Mouse (Mus musculus): ENCODE measurements around the gene Prss57. TPM values are rescaled to one million over a fixed set of nuclear protein-coding genes. Genes with fewer than 3 reads are reported as not detected.

Prss57 gene
- total and polyA plus RNA-seq, 3 experiments = 0.50 to 0.70 TPM; not detected in 1

GRCm38 (mm10) chr10:79788386-79789158 lies 2.2 kb downstream of the Prss57 start:
- Histone ChIP-seq H3K36me3 (ENCODE audit: control insufficient read depth in 1 of 2, insufficient read depth in 2 of 2, low read length in 2 of 2) (no peaks in the 10 kb centered on the region; a peak in 1 of 4 replicates), H3K4me3 (ENCODE audit: control insufficient read depth in 1 of 2, insufficient read depth in 1 of 2, low read depth in 2 of 2, low read length in 2 of 2) (peak overlapping the region in 1 of 2 experiments; percentile 29; a peak in 2 of 4 replicates), H3K27ac (ENCODE audit: control insufficient read depth, low read depth, low read length) (no peak overlapping the region; the same call in 1 of the 2 replicates), H3K27me3 (ENCODE audit: control insufficient read depth in 1 of 2, insufficient read depth in 2 of 2, low read length in 2 of 2) (no peaks in the 10 kb centered on the region), H3K9me3 (replicated peaks; ENCODE audit: insufficient read depth, low read length) (no peaks in the 10 kb centered on the region), H3K79me2 (ENCODE audit: control insufficient read depth, insufficient read depth, low read length, poor library complexity) (no peaks in the 10 kb centered on the region), H3K9ac (ENCODE audit: control insufficient read depth, low read depth, low read length, poor library complexity, severe bottlenecking) (peak overlapping the region; percentile 42), H3K4me1 (ENCODE audit: control insufficient read depth in 1 of 2, insufficient read depth in 2 of 2, low read length in 2 of 2) (peaks cover 0 to 10% of the 10 kb centered on the region in 2 experiments; a peak in 3 of 4 replicates)
- peak; percentile 83 for DNase-seq (ENCODE audit: low read depth, low spot score)
- TF ChIP-seq TBP (IDR thresholded peaks at IDR 0.05; ENCODE audit: low read depth, low read length) (no peak), NELFE (IDR thresholded peaks at IDR 0.05; ENCODE audit: low read depth, low read length) (no peak), MYC (IDR thresholded peaks at IDR 0.05; ENCODE audit: low read depth, low read length) (no peak), MXI1 (IDR thresholded peaks at IDR 0.05; ENCODE audit: low read depth, low read length) (peak; percentile 41; the same call in 1 of the 2 replicates), POLR2A (IDR thresholded peaks at IDR 0.05; ENCODE audit: control insufficient read depth in 1 of 2, insufficient read depth in 1 of 2, low read depth in 1 of 2, low read length in 2 of 2, poor library complexity in 1 of 2) (no peak), USF1 (IDR thresholded peaks at IDR 0.05; ENCODE audit: low read depth, low read length) (no peak), CTCF (IDR thresholded peaks at IDR 0.05 in 2 of 3, conservative IDR thresholded peaks at IDR 0.05 in 1 of 3; ENCODE audit: control insufficient read depth in 1 of 3, insufficient read depth in 1 of 3, low read depth in 2 of 3, low read length in 3 of 3, poor library complexity in 1 of 3, severe bottlenecking in 1 of 3) (peak; percentile 66 to 96 (median 90)), JUND (IDR thresholded peaks at IDR 0.05; ENCODE audit: low read depth, low read length) (no peak), ELF1 (IDR thresholded peaks at IDR 0.05; ENCODE audit: low read depth, low read length) (no peak), POLR2AphosphoS2 (IDR thresholded peaks at IDR 0.05; ENCODE audit: low read length) (no peak), RAD21 (IDR thresholded peaks at IDR 0.05; ENCODE audit: low read depth, low read length) (peak; percentile 85), E2F4 (IDR thresholded peaks at IDR 0.05; ENCODE audit: borderline replicate concordance, low read depth, low read length) (no peak), RCOR1 (IDR thresholded peaks at IDR 0.05; ENCODE audit: low read depth, low read length) (no peak), HCFC1 (IDR thresholded peaks at IDR 0.05; ENCODE audit: low read depth, low read length) (0 out of 2 replicates have a peak, but pooled peaks have one; percentile 21), GABPA (IDR thresholded peaks at IDR 0.05; ENCODE audit: low read depth, low read length) (no peak), POLR2AphosphoS5 (IDR thresholded peaks at IDR 0.05; ENCODE audit: borderline replicate concordance, low read depth, low read length) (no peak), ZKSCAN1 (IDR thresholded peaks at IDR 0.05; ENCODE audit: low read depth, low read length) (no peak), KAT2A (conservative IDR thresholded peaks at IDR 0.05; ENCODE audit: low read depth, low read length) (no peak), TCF12 (IDR thresholded peaks at IDR 0.05; ENCODE audit: low read depth, low read length) (0 out of 2 replicates have a peak, but pooled peaks have one; percentile 9), UBTF (IDR thresholded peaks at IDR 0.05; ENCODE audit: borderline replicate concordance, insufficient read depth, low read depth, low read length) (no peak), ZMIZ1 (IDR thresholded peaks at IDR 0.05; ENCODE audit: low read depth, low read length) (no peak), CHD1 (IDR thresholded peaks at IDR 0.05; ENCODE audit: low read depth, low read length) (no peak), ETS1 (IDR thresholded peaks at IDR 0.05; ENCODE audit: low read depth, low read length) (no peak), ZC3H11A (IDR thresholded peaks at IDR 0.05; ENCODE audit: low read depth, low read length) (peak; percentile 69), MYB (IDR thresholded peaks at IDR 0.05; ENCODE audit: low read depth, low read length) (no peak), MAX (IDR thresholded peaks at IDR 0.05; ENCODE audit: low read length) (no peak), MAFK (IDR thresholded peaks at IDR 0.05; ENCODE audit: borderline replicate concordance, low read depth, low read length) (no peak), ZNF384 (IDR thresholded peaks at IDR 0.05; ENCODE audit: low read depth, low read length) (no peak), BHLHE40 (IDR thresholded peaks at IDR 0.05; ENCODE audit: borderline replicate concordance, low read depth, low read length) (peak; percentile 9; the same call in 1 of the 2 replicates), SIN3A (IDR thresholded peaks at IDR 0.05; ENCODE audit: low read length) (peak; percentile 52; the same call in 1 of the 2 replicates), MAZ (IDR thresholded peaks at IDR 0.05; ENCODE audit: low read depth, low read length) (no peak), CHD2 (IDR thresholded peaks at IDR 0.05; ENCODE audit: low read length) (no peak), USF2 (IDR thresholded peaks at IDR 0.05; ENCODE audit: borderline replicate concordance in 1 of 2, insufficient read depth in 1 of 2, low read depth in 1 of 2, low read length in 2 of 2) (no peak), MEF2A (IDR thresholded peaks at IDR 0.05; ENCODE audit: extremely low read depth, insufficient replicate concordance, low read depth, low read length, poor library complexity, severe bottlenecking) (no peak), NRF1 (IDR thresholded peaks at IDR 0.05; ENCODE audit: insufficient read depth, low read depth, low read length, poor library complexity, severe bottlenecking) (no peak), GATA1 (IDR thresholded peaks at IDR 0.05; ENCODE audit: low read depth, low read length) (no peak)

Measured in MEL (cell line).